Mouse (Mus musculus) thymus, adult 18-20 months (tissue): ENCODE data around the gene Ddah1.

Experiments
- DNase-seq, 2 experiments: peaks; one replicate each; pipeline ENCODE4 v3.0.0; 2022; ENCODE audit warnings: mixed read lengths in 2 of 2

The Ddah1 gene

DNA sequence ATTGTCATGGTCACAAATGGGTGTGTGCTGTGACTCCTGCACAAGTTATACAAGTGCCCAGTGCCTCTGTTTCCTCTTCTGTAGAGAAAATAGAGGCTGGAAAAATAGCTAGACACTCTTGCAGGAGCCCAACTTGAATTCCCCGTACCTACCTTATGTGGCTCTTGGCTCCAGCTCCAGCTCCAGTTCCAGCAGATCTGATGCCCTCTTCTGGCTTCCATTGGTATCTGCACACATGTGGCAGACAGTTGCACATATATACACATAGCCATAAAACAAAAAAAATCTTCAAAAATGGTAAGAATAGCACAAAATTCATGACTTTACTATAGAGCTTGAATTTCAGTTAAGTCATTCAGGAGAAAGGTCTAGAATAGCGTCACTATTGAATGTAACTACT, 62.5 kb downstream of the Ddah1 start:
- no peak for DNase-seq

DNA sequence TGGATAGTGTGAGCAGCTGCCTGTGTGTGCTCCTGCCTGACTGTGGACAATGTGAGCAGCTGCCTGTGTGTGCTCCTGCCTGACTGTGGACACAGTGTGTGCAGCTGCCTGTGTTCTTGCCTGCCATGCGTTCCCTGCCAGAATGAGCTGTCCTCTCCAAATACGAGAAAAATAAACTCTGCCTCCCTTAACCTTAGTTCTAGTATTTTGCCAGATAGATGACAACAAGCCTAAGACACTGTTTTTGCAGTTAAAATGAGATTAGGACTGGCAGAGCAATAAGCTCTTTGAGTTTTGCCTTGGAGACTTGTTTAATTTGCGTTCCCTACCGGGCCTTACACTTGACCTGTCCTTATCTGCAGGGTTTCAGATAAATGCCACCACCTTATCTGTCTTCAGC, 63.7 kb downstream of the Ddah1 start:
- no peak for DNase-seq

DNA sequence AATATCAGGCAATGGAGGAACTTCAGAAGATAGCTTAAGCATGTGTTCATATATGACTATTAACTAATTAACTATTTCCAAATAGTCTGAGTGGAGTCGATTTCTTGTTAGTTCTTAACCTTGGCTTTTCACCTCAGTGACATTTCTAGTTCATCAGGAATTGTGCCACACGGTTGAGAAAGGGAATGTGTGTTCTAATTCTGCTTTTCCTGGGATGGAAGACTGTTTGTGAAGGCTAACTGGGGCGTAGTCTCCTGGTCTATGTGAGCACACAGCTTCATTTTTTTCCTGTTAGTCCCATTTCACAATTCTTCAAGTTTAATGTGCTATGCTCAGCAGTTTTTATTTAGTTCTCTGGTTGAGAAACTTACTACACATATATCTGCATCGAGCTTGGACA, 65.2 kb downstream of the Ddah1 start:
- DNase-seq, result no peak

DNA sequence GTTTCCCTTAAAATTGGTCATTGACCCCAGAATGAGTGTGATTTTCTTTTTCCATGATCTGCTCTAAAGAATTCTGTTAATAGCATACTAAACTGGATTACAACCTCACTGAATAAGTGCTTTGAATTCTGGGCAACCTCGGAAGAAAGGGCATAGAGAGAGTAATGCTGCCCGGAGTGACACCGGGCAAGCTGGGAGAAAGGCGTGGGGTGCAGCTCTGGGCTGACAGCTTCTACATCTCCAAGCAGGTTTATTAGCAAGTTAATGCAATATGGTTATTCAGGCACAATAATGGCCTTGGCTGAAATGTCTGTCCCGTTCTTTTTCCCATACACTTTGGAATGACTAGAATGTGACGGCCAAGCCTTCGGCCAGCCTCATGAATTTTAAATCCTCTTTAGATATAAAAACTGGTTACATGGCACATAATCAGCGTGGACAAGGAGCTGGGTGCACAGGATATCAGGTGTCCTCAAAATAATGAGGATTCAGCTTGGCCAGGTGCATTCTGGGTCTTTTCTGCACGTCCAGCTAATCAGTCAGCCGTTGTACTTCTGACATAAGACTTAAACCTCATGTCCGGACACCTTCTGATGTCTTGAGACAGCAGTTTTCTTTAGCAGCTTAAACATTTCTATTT, 67.1 kb downstream of the Ddah1 start:
- DNase-seq, result no peak

DNA sequence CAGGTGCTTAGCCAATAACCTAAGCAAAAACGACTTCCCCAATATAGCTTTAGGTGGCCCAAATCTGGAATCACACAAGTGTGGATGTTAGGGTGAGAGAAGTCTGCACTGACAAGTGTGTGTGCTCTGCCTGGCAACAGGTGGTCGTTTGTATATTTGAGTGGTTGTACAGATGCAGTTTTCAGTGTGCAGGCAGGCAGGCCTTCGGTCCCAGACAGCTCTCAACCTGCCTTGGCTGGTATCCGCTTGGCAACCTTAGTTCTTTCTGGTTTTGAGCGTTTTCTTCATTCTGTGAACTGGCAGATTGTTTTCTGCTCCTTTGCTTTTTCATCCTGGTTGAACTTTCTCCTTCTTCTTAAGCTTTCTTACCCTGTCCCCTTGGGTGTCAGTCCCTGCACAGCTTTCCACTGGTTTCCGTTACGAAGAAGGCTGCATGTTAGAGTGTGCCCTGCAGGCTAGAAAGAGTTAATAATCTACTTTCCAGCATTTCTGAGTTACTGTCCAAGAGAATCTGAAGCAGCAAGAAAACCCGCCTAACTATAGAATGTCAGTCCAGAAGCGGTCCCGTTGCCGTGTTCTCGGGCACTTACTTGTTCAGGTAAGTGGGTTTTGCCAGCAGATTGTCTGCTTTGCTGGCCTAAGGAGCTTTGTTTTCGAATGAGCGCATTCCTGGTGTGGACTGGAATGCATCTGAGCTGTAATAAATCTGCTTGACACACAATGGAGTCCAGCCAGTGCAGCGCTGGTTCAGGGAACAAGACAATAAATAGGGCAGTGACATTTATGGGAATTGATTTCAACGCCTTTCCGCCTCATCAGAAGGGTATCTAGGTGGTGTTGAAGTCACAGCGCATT, 68.9 kb downstream of the Ddah1 start:
- no peak for DNase-seq

DNA sequence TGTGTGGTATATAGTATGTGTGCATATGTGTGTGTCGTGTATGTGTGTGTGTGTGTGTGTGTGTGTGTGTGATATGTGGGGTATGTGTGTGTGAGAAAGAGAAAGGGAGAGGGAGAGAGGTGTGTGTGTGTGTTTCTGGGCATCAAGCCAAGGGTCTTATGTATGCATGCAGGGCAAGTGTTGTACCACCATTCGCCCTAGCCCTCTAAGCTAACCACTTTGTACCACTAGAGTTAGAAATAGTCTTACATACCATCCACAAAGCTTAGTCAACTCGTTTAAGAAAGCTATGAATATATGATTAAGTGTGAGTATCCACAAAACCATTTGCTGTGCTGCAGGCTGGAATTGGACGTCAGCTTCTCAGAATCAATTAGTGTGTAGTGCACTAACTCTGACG, 70.4 kb downstream of the Ddah1 start:
- DNase-seq, result no peak

DNA sequence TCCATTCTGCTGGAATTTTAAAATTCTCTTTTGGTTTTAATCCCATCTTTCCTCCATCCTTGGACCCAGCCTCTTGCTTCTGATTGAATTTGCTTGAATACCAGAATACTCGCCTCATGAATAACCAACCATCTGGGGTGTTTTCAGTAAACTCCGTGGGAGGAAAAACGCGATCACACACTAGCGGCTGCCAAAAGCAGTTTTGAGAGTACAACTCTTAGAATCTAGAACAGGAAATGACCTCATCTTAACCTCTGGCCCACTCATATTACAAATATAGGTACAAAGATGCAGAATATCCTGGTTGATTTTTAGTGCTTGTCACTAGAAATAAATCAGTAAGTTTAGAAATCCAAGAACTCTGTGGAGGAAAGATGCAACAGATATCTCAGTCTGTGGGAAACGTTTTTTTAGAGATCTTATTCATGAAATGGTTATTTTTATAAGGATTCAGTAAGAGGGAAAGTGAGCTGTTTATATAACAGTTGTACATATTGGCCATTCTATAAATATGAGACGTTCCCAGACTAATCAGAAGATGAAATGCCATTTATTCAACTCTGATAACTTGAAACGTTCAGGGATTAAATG, 75.6 kb downstream of the Ddah1 start:
- no peak for DNase-seq

DNA sequence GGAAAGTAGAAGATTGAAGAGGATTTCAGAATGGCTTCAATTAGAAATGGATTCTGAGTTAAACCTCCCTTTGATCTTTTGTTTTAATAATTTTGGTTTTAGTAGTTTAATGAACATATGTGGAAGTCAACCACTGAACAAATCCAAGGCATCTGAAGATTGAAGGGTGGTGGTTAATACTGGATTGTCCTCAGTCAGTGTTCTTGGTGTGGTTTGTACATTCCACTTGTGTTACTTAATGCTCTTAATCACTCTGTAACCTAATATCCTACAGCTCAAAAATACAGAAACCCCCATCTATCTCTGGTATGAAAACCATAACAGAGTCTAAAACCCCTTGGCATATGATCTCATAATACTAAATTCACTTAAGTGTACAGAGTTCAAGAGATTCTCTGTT, 79.8 kb downstream of the Ddah1 start:
- DNase-seq, result no peak

DNA sequence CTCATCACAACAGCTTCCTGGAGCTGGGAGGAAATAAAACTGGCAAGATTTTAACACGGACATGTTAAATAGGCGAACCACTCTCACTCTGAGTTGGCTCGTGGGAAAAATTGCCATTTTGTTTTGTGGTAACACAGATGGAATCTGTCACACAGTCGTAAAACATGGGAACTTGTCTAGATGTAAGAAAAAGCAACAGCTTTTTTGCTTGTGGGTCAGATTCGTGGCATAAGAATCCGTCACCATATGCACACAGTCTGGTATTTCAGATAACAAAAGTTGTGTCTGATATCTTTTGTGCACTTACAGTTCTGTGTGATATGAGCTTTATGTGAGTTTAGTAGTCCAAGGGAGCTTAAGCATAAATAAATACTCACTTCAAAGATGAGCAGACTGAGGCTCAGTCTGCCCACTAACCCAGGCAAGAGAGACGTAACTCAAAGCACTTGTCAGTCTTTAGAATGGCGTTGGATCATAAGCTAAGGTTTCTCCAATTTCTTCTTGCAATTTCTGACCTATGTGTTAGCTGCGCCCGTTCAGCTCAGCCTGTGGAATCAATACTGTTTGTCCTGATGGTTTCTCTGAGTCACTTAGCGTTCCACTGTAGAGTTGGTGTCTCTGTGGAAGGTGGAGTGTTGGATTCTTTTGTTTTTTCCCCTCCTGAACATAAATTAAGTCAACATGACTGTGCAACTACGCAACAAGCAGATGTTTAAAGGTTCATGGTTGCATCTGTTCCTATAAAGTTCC, 83.7 kb downstream of the Ddah1 start:
- DNase-seq, result no peak

DNA sequence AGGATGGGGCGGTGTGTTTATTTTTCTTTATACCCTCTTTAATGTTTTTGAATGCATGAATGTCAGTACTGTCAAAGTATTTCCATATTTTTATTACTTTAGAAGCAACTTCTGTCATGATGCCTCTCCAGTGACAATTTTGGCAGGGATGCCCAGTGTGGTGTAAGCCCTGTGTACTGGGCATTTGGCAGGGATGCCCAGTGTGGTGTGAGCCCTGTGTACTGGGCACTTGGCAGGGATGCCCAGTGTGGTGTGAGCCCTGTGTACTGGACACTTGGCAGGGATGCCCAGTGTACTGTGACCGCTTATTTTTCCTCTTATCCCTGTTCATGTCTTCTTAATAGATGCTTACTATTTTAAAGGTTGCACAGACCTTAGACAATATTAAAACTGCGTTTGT, 85.4 kb downstream of the Ddah1 start:
- no peak for DNase-seq

DNA sequence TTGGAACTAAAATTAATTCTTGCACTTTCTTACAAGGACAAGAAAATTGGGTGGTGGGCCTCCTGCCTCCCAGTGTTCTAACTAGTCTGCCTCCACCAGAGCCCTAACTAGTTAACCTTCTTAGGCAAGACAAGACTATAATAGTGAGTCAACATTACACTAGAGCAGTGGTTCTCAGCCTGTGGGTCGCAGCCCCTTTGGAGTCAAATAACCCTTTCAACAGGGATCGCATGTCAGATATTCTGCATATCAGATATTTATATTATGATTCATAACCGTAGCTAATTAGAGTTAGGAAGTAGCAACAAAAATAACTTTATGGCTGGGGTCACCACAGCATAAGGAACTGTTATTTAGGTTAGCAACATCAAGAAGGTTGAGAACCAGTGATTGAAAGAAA, 86.4 kb downstream of the Ddah1 start:
- no peak for DNase-seq

DNA sequence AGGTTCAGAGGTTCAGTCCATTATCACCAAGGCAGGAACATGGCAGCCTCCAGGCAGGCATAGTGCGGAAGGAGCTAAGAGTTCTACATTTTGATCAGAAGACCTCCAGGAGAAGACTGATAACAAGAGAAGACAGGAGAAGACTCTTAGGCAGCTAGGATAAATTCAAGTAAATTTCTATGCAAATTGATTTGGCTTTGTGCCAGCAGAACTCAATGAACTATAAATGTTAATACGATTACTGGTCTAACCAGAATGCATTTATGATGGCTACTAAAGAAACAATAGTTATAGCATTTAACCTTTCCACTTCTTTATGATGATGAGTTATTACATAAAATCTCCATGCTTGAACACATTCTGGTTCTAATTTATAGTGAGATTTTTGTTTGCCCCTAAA, 87.8 kb downstream of the Ddah1 start:
- no peak for DNase-seq

DNA sequence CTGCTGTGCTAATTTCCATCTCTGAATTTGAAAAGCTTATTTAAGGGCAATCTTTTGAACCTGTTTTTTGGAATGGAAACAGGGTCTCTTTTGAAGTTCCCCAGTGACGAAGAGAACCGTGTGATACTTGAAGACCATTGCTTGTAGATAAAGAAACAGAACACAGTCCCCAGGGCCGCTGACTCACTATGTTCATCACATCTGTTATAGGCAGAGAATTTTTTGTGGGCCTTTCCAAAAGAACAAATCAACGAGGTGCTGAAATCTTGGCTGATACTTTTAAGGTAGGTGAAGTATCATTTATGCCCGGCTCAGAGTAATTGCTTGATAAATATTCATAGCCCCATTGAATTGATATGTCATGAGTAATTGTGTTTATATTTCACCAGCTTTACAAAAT, 93.6 kb downstream of the Ddah1 start:
- DNase-seq, result no peak

DNA sequence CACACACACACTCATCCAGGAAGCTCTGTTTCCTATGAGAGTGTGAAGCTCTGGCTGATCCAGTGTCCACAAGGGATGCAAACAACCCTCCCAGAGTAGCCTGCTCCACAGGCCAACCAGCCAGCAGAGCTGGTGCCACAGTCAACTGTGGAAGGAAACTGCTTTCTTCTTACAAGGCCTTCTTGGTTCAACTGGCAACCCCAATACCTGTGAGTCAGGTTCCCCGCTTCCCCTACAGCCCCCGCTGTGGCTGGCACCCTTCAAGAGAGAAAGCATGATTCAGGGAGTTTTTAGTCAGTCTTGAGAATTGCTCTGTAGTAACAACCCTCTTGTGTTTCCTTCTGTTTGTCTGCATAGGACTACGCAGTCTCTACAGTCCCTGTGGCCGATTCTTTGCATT, 94.3 kb downstream of the Ddah1 start:
- DNase-seq, result no peak

DNA sequence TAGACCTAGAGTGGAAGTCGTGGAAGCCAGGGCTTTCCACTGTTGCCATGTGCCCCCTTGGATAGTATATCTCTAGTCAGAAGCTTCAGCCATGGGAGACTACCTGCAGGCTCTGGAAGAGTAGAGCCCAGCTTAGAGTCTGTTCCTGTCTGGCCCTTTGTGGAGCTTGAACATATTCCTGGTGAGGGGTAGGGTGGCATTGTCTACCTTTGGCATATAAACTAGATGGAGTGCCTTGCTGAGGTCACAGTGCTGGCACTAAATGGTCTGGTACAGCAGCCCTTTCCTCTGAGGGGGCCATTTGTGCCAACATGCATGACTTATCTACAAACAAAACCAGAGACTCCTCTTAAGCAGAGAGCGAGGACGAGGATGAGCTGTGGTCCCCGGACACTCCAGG, 95.2 kb downstream of the Ddah1 start:
- DNase-seq, result no peak

DNA sequence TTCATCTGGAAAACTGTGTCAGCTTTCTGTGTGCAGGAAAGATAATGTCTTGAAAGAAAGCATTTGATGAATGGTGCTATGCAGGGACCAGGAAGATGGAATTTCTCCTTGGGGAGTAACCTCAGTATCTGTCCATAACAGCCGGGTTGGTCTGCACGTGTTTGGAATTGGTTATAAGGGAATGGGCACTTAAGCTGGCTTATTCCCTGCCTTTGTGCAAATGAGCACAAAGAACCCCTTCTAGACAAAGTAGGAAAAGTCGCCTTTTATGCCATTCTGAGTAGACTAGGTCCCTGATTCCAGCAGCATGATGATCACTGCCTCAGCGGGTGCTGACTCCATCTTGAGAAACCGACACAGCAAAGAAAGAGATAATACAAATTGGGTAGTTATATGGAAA, 96.0 kb downstream of the Ddah1 start:
- no peak for DNase-seq

DNA sequence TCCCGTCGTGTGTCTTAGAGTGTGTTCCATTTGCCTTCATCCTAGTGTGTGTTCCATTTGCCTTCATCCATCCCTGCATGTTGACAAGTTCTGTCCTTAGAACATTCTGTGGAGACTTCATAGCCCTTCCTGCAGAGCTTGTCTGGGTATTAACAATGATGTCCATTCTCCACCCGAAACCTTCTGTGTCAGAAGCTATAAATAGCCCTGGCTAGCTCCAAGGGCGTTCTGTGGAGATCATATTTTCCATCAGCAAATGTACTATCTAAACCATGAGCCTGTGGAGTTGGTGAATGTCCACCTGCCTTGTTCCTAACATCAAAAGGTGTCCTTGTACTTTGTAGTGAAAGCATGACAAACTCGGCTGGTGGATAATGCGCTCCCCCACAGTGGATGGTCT, 96.8 kb downstream of the Ddah1 start:
- DNase-seq, result no peak

DNA sequence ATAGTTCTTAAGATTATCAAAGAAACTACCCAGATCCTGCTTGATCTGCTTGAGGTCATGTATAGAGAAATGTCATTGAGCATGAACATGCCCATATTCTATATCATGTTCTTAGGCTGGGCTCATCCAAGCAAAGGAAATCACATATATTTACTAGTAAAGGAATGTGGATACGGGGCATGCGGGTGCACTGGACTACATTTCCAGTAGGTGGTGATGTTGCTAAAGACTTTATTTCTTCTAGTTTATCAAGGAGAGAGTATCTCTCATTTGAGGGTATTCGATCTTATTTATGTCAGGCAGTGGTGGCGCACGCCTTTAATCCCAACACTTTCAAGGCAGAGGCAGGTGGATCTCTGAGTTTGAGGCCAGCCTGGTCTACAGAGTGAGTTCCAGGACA, 99.9 kb downstream of the Ddah1 start:
- DNase-seq, result no peak

DNA sequence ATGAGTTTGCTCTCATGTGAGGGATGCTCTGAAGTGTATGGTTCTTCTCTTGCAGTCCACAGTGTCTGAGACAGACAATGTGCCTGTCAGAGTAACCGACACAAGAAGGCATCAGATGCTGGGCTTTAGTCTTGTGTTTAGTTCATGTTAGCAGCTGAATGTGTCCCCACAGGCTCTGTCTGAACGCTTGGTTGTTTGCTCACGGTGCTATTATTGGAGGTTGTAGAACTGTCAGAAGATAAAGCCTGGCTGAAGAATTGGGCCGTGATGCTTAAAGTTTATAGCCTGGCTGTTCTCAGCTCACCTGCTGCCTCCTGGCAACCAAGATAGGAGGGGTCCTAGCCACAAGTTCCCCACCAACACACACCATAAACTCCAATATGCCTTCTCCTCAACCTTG, 104.0 kb downstream of the Ddah1 start:
- DNase-seq, result no peak

DNA sequence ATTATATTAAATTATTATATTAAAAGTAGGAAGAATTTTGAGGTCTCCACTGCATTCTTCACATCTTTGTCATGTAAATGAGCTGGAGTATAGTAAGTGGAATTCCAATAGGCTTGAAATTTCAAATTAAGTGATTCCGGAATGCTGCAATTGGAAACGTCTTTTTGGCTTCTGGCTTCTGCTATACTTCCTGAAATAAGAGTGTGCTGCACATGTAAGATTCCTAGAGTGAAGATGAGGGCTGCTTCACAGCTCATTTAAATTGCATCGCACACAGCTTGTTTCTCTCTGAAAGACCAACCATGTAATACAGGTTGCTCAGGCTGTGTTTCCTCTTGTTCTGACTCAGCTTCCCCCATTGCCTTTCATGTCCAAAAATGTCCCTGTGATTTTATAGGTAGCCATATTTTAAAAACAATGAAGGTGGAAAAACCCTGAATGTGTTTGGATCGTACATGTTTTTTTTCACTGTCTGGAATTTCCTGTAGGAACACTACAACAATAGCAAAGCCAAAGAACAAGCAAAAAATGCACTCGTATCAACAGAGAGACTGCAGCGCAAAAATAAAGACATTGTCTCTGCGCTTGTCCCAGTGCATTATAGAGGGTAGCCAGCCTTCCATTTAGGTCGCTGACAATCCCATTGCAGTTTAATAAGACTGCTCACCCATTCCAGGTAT, 105.7 kb downstream of the Ddah1 start:
- no peak for DNase-seq

DNA sequence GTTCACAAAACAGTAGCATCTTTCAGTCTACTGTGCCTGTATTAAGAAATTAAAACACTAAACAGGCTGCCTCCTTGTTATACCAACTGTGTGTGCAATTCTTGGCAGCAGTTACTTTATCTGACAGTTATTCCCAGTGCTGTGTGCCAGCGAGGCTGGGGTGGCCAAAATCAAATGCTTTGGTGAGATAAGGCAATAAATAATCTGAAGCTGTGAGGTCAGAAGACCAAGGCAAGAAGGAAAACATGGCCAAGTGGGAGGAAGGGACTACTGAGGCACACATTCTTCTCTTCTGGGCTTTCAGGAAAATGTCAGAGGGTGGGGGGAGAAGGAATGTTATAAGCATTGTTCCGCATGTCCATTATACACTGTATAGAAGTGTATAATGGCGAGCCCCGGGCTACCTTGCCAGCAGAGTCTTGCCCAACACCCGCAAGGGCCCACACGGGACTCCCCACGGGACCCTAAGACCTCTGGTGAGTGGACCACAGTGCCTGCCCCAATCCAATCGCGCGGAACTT, 106.3 kb downstream of the Ddah1 start:
- DNase-seq, result no peak

DNA sequence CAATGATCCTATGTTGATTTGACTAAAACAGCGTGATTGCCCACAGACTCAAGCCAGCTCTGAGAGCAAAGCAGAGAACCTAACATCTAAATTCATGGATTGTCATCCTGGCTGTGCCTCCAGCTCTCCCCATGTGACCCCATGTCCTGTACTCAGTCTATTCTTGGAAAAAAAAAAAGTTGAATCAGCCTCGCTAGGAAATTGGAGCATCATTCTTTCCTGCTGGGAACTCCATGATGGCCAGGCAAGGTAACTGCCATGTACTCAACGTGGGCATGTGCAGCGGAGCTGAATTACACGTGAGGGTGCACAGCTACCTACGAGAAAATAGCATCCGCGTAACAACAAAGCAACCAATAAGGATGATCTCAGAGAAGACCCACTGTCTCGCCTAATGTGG, 114.2 kb downstream of the Ddah1 start:
- DNase-seq, result no peak

DNA sequence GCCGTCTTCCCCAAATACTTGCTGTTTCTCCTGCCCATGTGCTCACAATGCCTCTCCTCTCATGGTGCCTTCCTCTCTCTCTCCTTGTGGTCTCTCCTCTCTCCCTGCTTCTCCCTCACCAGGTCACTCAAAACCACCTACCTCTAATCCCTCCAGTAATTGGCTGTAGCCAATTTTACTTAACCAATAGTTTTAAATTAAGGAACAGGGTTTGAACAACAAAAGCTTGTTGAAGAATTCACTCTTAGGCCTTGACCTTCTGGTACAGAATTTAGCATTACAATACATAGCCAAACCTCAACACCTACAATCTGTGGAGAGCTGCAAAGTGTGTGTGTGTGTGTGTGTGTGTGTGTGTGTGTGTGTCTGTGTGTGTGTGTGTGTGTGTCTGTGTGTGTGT, 114.8 kb downstream of the Ddah1 start:
- no peak for DNase-seq
